Mouse (Mus musculus) thymus, adult 2 months (tissue): ENCODE results near the gene Rgs6.

Experiments
- CTCF ChIP-seq: fragments of 200-500 bp; IDR thresholded peaks from 2 replicates; pipeline ENCODE4 v1.5.1; 2012; ENCODE audit warnings: mild to moderate bottlenecking, control low read depth, low read length, moderate library complexity, borderline replicate concordance; ENCODE audit not compliant: control insufficient read depth, poor library complexity, insufficient read depth; ENCODE audit errors: extremely low read depth
- POLR2A ChIP-seq: fragments of 200-500 bp; IDR thresholded peaks from 2 replicates; pipeline ENCODE4 v1.6.1; 2012; ENCODE audit warnings: mild to moderate bottlenecking, low read length, control low read depth, moderate library complexity; ENCODE audit not compliant: control insufficient read depth, poor library complexity, insufficient read depth; ENCODE audit errors: extremely low read depth

- TF ChIP-seq CTCF (no peak), POLR2A (no peak)
These were observed 15.2 kb downstream of the Rgs6 start for GRCm38 (mm10) chr12:82603308-82603707.
